Mouse (Mus musculus) CH12.LX (cell line): ENCODE data around the gene Tmem39b. TPM values are rescaled to one million over a fixed set of nuclear protein-coding genes. Genes with fewer than 3 reads are reported as not detected.
A peak's percentile ranks its signal among the peaks of the same experiment; 100 is the strongest.

Experiments
- DNase-seq: peaks from one replicate; pipeline ENCODE4 v3.0.0-alpha.2; 2013; ENCODE audit errors: extremely low read depth
- H3K27ac ChIP-seq: 2 replicates; pipeline ENCODE4 v1.5.1; 2012; ENCODE audit warnings: low read depth, mild to moderate bottlenecking, control low read depth, moderate library complexity; ENCODE audit not compliant: insufficient read depth
- H3K27me3 ChIP-seq: replicated peaks from 2 replicates; pipeline ENCODE3; 2012; ENCODE audit warnings: inconsistent platforms
- H3K36me3 ChIP-seq, 2 experiments: replicated peaks in 1 of 2; 2 replicates each; pipeline versions ENCODE3 to v1.6.1; 2012; ENCODE audit warnings: inconsistent platforms in 1 of 2, low read length in 1 of 2, mild to moderate bottlenecking in 1 of 2, mixed read lengths in 1 of 2, moderate library complexity in 1 of 2; ENCODE audit not compliant: control insufficient read depth in 1 of 2, insufficient read depth in 1 of 2
- H3K4me1 ChIP-seq, 2 experiments: 2 replicates each; pipeline ENCODE4 v1.6.1; 2012; ENCODE audit warnings: inconsistent platforms in 1 of 2, moderate library complexity in 1 of 2; ENCODE audit not compliant: insufficient read depth in 2 of 2, control insufficient read depth in 1 of 2
- H3K4me2 ChIP-seq: 2 replicates; pipeline ENCODE4 v1.6.1; 2012; ENCODE audit warnings: low read depth, mild to moderate bottlenecking, control low read depth; ENCODE audit not compliant: poor library complexity, insufficient read depth, severe bottlenecking
- H3K4me3 ChIP-seq, 3 experiments: fragments of 150-350 bp in 1 of 3; sonication (generic) in 1 of 3; replicated peaks in 1 of 3; 2 replicates each; pipeline versions ENCODE3 to v1.5.1; 2011 to 2012; ENCODE audit warnings: low read depth in 2 of 3, low read length in 2 of 3, mild to moderate bottlenecking in 2 of 3, moderate library complexity in 2 of 3, control low read depth in 1 of 3, improper control_type of control experiment in 1 of 3, inconsistent platforms in 1 of 3, mixed read lengths in 1 of 3; ENCODE audit not compliant: poor library complexity in 1 of 3
- H3K79me2 ChIP-seq: replicated peaks from 2 replicates; pipeline ENCODE4 v1.6.1; 2012; ENCODE audit warnings: mild to moderate bottlenecking, moderate library complexity; ENCODE audit not compliant: control insufficient read depth, poor library complexity, insufficient read depth, severe bottlenecking; ENCODE audit errors: extremely low read depth
- H3K9ac ChIP-seq: 2 replicates; pipeline ENCODE4 v1.6.1; 2012; ENCODE audit warnings: low read depth, mild to moderate bottlenecking, control low read depth, moderate library complexity; ENCODE audit not compliant: insufficient read depth
- H3K9me3 ChIP-seq: replicated peaks from 2 replicates; pipeline ENCODE3; 2012; ENCODE audit warnings: low read length, inconsistent platforms, mixed read lengths
- BHLHE40 ChIP-seq: IDR thresholded peaks from 2 replicates; pipeline ENCODE4 v1.6.1; 2011; ENCODE audit warnings: mild to moderate bottlenecking, low read depth, low read length, improper control_type of control experiment
- CTCF ChIP-seq, 2 experiments: IDR thresholded peaks in 1 of 2; conservative IDR thresholded peaks in 1 of 2; 2 replicates each; pipeline ENCODE4 v1.5.1; 2011 to 2012; ENCODE audit warnings: low read depth in 2 of 2, low read length in 2 of 2, improper control_type of control experiment in 1 of 2, inconsistent platforms in 1 of 2, mild to moderate bottlenecking in 1 of 2, moderate library complexity in 1 of 2
- E2F4 ChIP-seq: IDR thresholded peaks from 2 replicates; pipeline ENCODE4 v1.6.1; 2011; ENCODE audit warnings: low read depth, low read length, improper control_type of control experiment; ENCODE audit not compliant: insufficient replicate concordance
- ELF1 ChIP-seq: IDR thresholded peaks from 2 replicates; pipeline ENCODE4 v1.6.1; 2014; ENCODE audit warnings: low read depth, mild to moderate bottlenecking, inconsistent platforms, low read length, improper control_type of control experiment
- ETS1 ChIP-seq: conservative IDR thresholded peaks from 2 replicates; pipeline ENCODE4 v1.6.1; 2012; ENCODE audit warnings: low read depth, mild to moderate bottlenecking, inconsistent platforms, low read length, improper control_type of control experiment, moderate library complexity
- GABPA ChIP-seq: IDR thresholded peaks from 2 replicates; pipeline ENCODE4 v1.6.1; 2012; ENCODE audit warnings: low read depth, low read length, improper control_type of control experiment, inconsistent platforms; ENCODE audit not compliant: insufficient replicate concordance
- IRF4 ChIP-seq: IDR thresholded peaks from 2 replicates; pipeline ENCODE4 v1.6.1; 2014; ENCODE audit warnings: low read depth, mild to moderate bottlenecking, inconsistent platforms, low read length, improper control_type of control experiment
- JUND ChIP-seq: conservative IDR thresholded peaks from 2 replicates; pipeline ENCODE4 v1.6.1; 2011; ENCODE audit warnings: low read depth, low read length, improper control_type of control experiment
- MAFK ChIP-seq: IDR thresholded peaks from 2 replicates; pipeline ENCODE4 v1.6.1; 2011; ENCODE audit warnings: low read length, improper control_type of control experiment; ENCODE audit not compliant: insufficient replicate concordance
- MXI1 ChIP-seq: IDR thresholded peaks from 2 replicates; pipeline ENCODE4 v1.6.1; 2011; ENCODE audit warnings: mild to moderate bottlenecking, low read depth, low read length, improper control_type of control experiment
- NELFE ChIP-seq: IDR thresholded peaks from 2 replicates; pipeline ENCODE4 v1.6.1; 2011; ENCODE audit warnings: low read depth, low read length, improper control_type of control experiment
- PAX5 ChIP-seq: IDR thresholded peaks from 2 replicates; pipeline ENCODE4 v1.6.1; 2012; ENCODE audit warnings: low read length, inconsistent platforms, mixed read lengths
- POLR2A ChIP-seq: IDR thresholded peaks from 2 replicates; pipeline ENCODE4 v1.6.1; 2011; ENCODE audit warnings: low read depth, mild to moderate bottlenecking, improper control_type of control experiment, low read length
- RAD21 ChIP-seq: IDR thresholded peaks from 2 replicates; pipeline ENCODE4 v1.6.1; 2011; ENCODE audit warnings: low read depth, mild to moderate bottlenecking, low read length, improper control_type of control experiment, moderate library complexity
- SIN3A ChIP-seq: IDR thresholded peaks from 2 replicates; pipeline ENCODE4 v1.6.1; 2012; ENCODE audit warnings: low read length, improper control_type of control experiment, inconsistent platforms
- SMC3 ChIP-seq: IDR thresholded peaks from 2 replicates; pipeline ENCODE4 v1.6.1; 2011; ENCODE audit warnings: low read depth, low read length, improper control_type of control experiment
- TCF12 ChIP-seq: IDR thresholded peaks from 2 replicates; pipeline ENCODE4 v1.6.1; 2014; ENCODE audit warnings: low read depth, mild to moderate bottlenecking, inconsistent platforms, low read length, improper control_type of control experiment
- UBTF ChIP-seq: IDR thresholded peaks from 2 replicates; pipeline ENCODE4 v1.6.1; 2012; ENCODE audit warnings: low read depth, mild to moderate bottlenecking, inconsistent platforms, low read length, improper control_type of control experiment, moderate library complexity
- ZKSCAN1 ChIP-seq: IDR thresholded peaks from 2 replicates; pipeline ENCODE4 v1.6.1; 2012; ENCODE audit warnings: low read depth, inconsistent platforms, low read length, improper control_type of control experiment, borderline replicate concordance
- ZNF384 ChIP-seq: IDR thresholded peaks from 2 replicates; pipeline ENCODE4 v1.6.1; 2012; ENCODE audit warnings: low read depth, low read length, improper control_type of control experiment, inconsistent platforms
- dilution Hi-C: fragments of 300-500 bp; cut with MboI; formaldehyde crosslinking; loops from 2 replicates; pipeline ENCODE4 v1.14.3; 2020; ENCODE audit warnings: low sequenced_read_pairs; ENCODE audit not compliant: extremely low pct_unique_long_range_greater_than_20kb, extremely low pct_ligation_motif_present
- in situ Hi-C: fragments of 300-500 bp; cut with MboI; formaldehyde crosslinking; loops from 3 replicates; pipeline ENCODE4 v1.14.3; 2019; ENCODE audit warnings: low sequenced_read_pairs, low pct_ligation_motif_present, low pct_unique_long_range_greater_than_20kb, mixed read lengths
- polyA plus RNA-seq: library from polyadenylated mRNA; unstranded; fragments of >175 nt; gene quantifications from 2 replicates; pipeline ENCODE4 v1.2.1, GENCODE M21; 2012; ENCODE audit warnings: low read depth; ENCODE audit not compliant: insufficient read length
- total RNA-seq, 2 experiments: library from RNA; depleted of rRNA; stranded (reverse); fragments of 300-350 nt in 1 of 2; fragments of >200 nt in 1 of 2; gene quantifications; 2 replicates each; pipeline ENCODE4 v1.2.3; 2012 to 2014

The Tmem39b gene
- total and polyA plus RNA-seq, 3 experiments: 11.3 to 37.7 (median 14.6) TPM

DNA sequence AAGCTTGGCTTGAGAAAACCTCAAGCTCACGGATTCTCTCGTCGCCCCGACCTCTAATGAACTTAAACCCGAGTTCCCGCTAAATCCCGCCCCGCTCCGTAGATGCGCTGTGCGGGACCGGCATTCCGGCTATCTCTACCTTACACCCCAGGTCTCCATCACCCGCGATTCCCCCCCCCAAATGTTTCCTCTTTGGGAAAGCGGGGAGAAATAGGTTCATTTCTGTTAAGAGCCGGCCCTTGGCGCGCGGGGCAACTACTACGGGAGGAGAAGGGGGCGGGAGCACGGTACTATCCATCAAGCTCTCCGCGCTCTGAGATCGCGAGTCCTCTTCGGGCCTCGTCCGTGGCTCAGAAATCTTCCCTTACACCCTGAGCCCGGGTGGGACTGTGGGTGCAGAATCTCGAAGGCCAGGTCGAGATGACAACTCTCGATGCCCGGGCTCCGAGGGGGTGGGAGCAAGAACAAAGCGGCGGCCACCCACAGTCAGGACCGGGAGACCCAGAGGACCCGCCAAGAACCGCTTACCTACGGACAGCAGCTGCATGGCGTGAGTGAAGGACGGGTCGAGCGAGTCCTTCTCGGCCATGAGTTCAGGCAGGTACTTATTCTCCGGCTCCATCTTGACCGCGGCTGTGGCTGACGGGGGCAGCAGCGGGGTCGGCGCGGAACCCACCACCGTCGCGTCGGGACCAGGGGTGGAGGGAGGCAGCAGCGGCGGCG lies 44.8 kb upstream of the Tmem39b start:
- peak; percentile 35 for DNase-seq
- dilution Hi-C loops (no loop called here), in situ Hi-C loops (no loop called here)
- Histone ChIP-seq H3K4me1 (peaks cover 3 to 41% of the 10 kb centered on the region in 2 experiments; a peak in 3 of 4 replicates), H3K4me2 (peak overlapping the region; percentile 92), H3K79me2 (peaks cover 53% of the 10 kb centered on the region), H3K9ac (peak overlapping the region; percentile 82), H3K36me3 (peaks cover 0 to 21% of the 10 kb centered on the region in 2 experiments), H3K4me3 (peak overlapping the region; percentile 87 to 99 (median 98)), H3K27ac (peak overlapping the region; percentile 85), H3K27me3 (no peaks in the 10 kb centered on the region), H3K9me3 (no peaks in the 10 kb centered on the region)
- TF ChIP-seq SMC3: no peak
- TF ChIP-seq UBTF: peak; percentile 5; the same call in 1 of the 2 replicates
- TF ChIP-seq CTCF (conservative IDR thresholded peaks at IDR 0.05 in 1 of 2, IDR thresholded peaks at IDR 0.05 in 1 of 2; ENCODE audit: low read depth in 2 of 2, low read length in 2 of 2): no peak
- no peak for TF ChIP-seq TCF12
- no peak for TF ChIP-seq NELFE
- TF ChIP-seq ZNF384: no peak
- no peak for TF ChIP-seq BHLHE40

GRCm38 (mm10) chr4:129739111-129739645 lies 42.5 kb upstream of the Tmem39b start:
- in situ Hi-C loops (no loop called here), dilution Hi-C loops (no loop called here)
- H3K27me3 ChIP-seq: no peaks in the 10 kb centered on the region
- peaks cover 0 to 38% of the 10 kb centered on the region in 2 experiments for H3K36me3 ChIP-seq
- H3K79me2 ChIP-seq: peaks cover 74% of the 10 kb centered on the region
- peak overlapping the region in 1 of 3 experiments; percentile 2 for H3K4me3 ChIP-seq
- no peak overlapping the region for H3K27ac ChIP-seq
- no peaks in the 10 kb centered on the region for H3K9me3 ChIP-seq
- H3K9ac ChIP-seq: 0 out of 2 replicates have a peak overlapping the region, but pooled peaks have one; percentile 25
- peaks cover 3 to 50% of the 10 kb centered on the region in 2 experiments; a peak in 2 of 4 replicates for H3K4me1 ChIP-seq
- TF ChIP-seq SIN3A: peak; percentile 48; the same call in 1 of the 2 replicates
- peak; percentile 76 for TF ChIP-seq ZNF384
- TF ChIP-seq ELF1: no peak
- no peak for TF ChIP-seq ETS1
- H3K4me2 ChIP-seq: peak overlapping the region; percentile 60; the same call in 1 of the 2 replicates
- DNase-seq: no peak

DNA sequence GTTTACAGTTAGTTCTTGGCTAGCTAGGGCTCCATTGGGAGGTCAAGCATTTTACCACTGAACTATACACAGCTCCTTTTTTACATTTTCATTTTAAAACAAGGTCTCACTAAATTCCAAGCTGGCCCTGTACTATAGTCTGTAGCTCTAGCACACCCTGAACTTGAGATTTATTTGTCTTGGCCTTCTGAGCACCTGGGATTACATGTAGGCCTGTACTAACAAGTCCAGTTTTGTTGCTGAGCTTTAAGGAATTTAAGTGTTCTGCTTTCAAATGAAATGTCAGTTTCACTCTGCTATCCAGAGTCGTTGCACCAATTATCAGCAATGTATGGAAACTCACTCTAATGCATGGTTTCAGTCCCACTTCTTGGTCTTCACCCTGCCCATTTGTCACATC lies 39.5 kb upstream of the Tmem39b start:
- peaks cover 5 to 67% of the 10 kb centered on the region in 2 experiments; a peak in 3 of 4 replicates for H3K4me1 ChIP-seq
- no peaks in the 10 kb centered on the region for H3K27me3 ChIP-seq
- in situ Hi-C loops (no loop called here), dilution Hi-C loops (no loop called here)
- no peak overlapping the region for H3K4me2 ChIP-seq
- H3K9ac ChIP-seq: no peak overlapping the region
- DNase-seq: no peak
- peaks cover 0 to 49% of the 10 kb centered on the region in 2 experiments for H3K36me3 ChIP-seq
- no peak overlapping the region for H3K4me3 ChIP-seq
- no peaks in the 10 kb centered on the region for H3K9me3 ChIP-seq
- peaks cover 94% of the 10 kb centered on the region for H3K79me2 ChIP-seq
- TF ChIP-seq MAFK (no peak), PAX5 (no peak), CTCF (conservative IDR thresholded peaks at IDR 0.05 in 1 of 2, IDR thresholded peaks at IDR 0.05 in 1 of 2; ENCODE audit: low read depth in 2 of 2, low read length in 2 of 2) (no peak), E2F4 (no peak), RAD21 (no peak), POLR2A (no peak), MXI1 (no peak), JUND (no peak), GABPA (no peak), ZKSCAN1 (no peak), IRF4 (no peak)
- no peak overlapping the region for H3K27ac ChIP-seq
